Mouse (Mus musculus) heart, embryonic 11.5 days (tissue): ENCODE measurements around the gene Cdc42bpg. TPM values are rescaled to one million over a fixed set of nuclear protein-coding genes. Genes with fewer than 3 reads are reported as not detected.

ENCODE experiments used
- ATAC-seq: fragments of 200-750 bp; cut with Nextera tagmentation; replicated peaks from 2 replicates; pipeline ENCODE4 v1.8.0; 2017; ENCODE audit warnings: moderate library complexity; ENCODE audit not compliant: insufficient number of reproducible peaks, low FRiP score, low TSS enrichment
- H3K27ac ChIP-seq: fragments of 300-500 bp; sonication (generic); 2 replicates; pipeline ENCODE4 v1.5.1; 2014; ENCODE audit warnings: mild to moderate bottlenecking, low read depth, low read length
- H3K27me3 ChIP-seq: fragments of 300-500 bp; sonication (generic); 2 replicates; pipeline ENCODE4 v1.6.1; 2014; ENCODE audit warnings: mild to moderate bottlenecking, low read length, mixed read lengths; ENCODE audit not compliant: control insufficient read depth, insufficient read depth
- H3K36me3 ChIP-seq: fragments of 300-500 bp; sonication (generic); 2 replicates; pipeline ENCODE4 v1.6.1; 2014; ENCODE audit warnings: mild to moderate bottlenecking, low read length, moderate library complexity, mixed read lengths; ENCODE audit not compliant: control insufficient read depth, insufficient read depth
- H3K4me1 ChIP-seq: fragments of 300-500 bp; sonication (generic); 2 replicates; pipeline ENCODE4 v1.6.1; 2014; ENCODE audit warnings: low read length; ENCODE audit not compliant: control insufficient read depth, insufficient read depth
- H3K4me2 ChIP-seq: fragments of 300-500 bp; sonication (generic); 2 replicates; pipeline ENCODE4 v1.6.1; 2014; ENCODE audit warnings: mild to moderate bottlenecking, moderate library complexity
- H3K4me3 ChIP-seq: fragments of 300-500 bp; sonication (generic); 2 replicates; pipeline ENCODE4 v1.5.1; 2014; ENCODE audit warnings: low read depth, low read length
- H3K9ac ChIP-seq: fragments of 300-500 bp; sonication (generic); 2 replicates; pipeline ENCODE4 v1.6.1; 2014; ENCODE audit warnings: mild to moderate bottlenecking, low read depth, low read length, moderate library complexity
- H3K9me3 ChIP-seq: fragments of 300-500 bp; sonication (generic); replicated peaks from 2 replicates; pipeline ENCODE4 v1.6.1; 2016; ENCODE audit warnings: low read length; ENCODE audit not compliant: control insufficient read depth
- WGBS: fragments of 180-500 bp; shearing (Covaris S2); extraction: QIAGEN DNeasy Blood & Tissue Kit; methylation state at CpG from one replicate; pipeline ENCODE4 v1.1.7; 2014; ENCODE audit not compliant: insufficient replicate concordance; 5-methylcytosine and 5-hydroxymethylcytosine counted together
- polyA plus RNA-seq: library from polyadenylated mRNA; unstranded; fragments of >200 nt; fragmentation: Nextera tagmentation; extraction: Ambion mirVana; gene quantifications from 2 replicates; pipeline ENCODE4 v1.2.1, GENCODE M21; 2014

Gene Cdc42bpg
- polyA plus RNA-seq, 1 experiment from 2014 or later, result 0.74 TPM

DNA sequence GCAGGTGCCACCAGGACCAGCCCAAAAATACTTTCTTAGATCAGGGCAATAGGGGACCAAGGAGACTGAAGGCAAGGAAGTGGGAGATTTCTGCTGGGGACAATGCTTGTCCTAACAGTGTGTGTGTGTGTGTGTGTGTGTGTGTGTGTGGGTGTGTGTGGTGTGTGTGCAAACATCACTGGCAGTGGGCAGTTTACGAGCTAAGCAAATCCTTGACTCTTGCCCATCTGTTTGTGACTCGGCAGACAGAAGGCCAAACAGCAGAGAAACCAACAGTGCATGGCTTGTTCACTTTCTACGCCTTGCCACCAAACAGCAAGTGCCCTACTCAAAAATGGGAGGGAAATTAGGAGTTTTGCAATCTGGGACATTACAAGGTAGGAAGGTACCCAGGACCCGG is 32.7 kb upstream of the Cdc42bpg start:
- H3K27ac ChIP-seq, result no peak overlapping the region; the same call in 1 of the 2 replicates
- no peak overlapping the region for H3K9ac ChIP-seq
- no peaks in the 10 kb centered on the region for H3K27me3 ChIP-seq
- ATAC-seq, result no peak
- H3K4me1 ChIP-seq, result peaks cover 11% of the 10 kb centered on the region
- no peak overlapping the region for H3K4me3 ChIP-seq
- no peak overlapping the region for H3K4me2 ChIP-seq
- 86% methylated on average over 4 of the region's 4 CpGs for WGBS
- H3K9me3 ChIP-seq, result no peaks in the 10 kb centered on the region
- H3K36me3 ChIP-seq, result no peaks in the 10 kb centered on the region

DNA sequence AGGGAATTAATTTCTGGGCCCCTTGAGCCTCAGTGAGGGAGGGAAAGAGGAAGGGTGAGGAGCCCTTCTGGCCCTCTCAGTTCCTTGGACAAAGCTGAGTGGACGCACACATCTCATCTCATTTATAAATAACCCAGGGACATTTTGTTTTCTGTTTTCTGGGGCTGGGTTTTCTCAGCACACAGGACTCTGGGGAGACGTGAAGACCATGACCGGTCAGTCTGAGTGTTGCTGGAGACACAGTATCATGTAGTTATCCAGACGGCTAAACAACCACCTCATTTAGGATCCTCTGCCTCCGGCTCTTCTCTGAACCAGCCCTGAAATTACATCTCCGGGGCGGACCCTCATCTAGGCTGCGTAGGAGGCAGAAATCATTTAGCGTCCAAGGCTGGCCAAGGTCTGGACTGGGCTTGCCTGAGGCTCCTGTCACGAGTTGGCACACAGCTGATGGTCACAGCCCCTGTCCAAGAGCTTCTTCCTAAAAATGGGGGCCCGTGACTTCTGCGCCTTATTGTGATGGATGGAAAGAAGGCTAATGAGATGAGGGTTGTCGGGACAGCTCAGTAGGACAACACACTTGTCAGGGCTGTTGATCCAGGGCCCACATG is 32.2 kb upstream of the Cdc42bpg start:
- no peaks in the 10 kb centered on the region for H3K27me3 ChIP-seq
- H3K9ac ChIP-seq, result no peak overlapping the region
- H3K4me1 ChIP-seq, result peaks cover 16% of the 10 kb centered on the region
- H3K4me2 ChIP-seq, result no peak overlapping the region
- H3K4me3 ChIP-seq, result no peak overlapping the region
- no peak for ATAC-seq
- WGBS, result 85% methylated on average over 13 of the region's 13 CpGs
- no peak overlapping the region; the same call in 1 of the 2 replicates for H3K27ac ChIP-seq
- H3K9me3 ChIP-seq, result no peaks in the 10 kb centered on the region
- H3K36me3 ChIP-seq, result no peaks in the 10 kb centered on the region

DNA sequence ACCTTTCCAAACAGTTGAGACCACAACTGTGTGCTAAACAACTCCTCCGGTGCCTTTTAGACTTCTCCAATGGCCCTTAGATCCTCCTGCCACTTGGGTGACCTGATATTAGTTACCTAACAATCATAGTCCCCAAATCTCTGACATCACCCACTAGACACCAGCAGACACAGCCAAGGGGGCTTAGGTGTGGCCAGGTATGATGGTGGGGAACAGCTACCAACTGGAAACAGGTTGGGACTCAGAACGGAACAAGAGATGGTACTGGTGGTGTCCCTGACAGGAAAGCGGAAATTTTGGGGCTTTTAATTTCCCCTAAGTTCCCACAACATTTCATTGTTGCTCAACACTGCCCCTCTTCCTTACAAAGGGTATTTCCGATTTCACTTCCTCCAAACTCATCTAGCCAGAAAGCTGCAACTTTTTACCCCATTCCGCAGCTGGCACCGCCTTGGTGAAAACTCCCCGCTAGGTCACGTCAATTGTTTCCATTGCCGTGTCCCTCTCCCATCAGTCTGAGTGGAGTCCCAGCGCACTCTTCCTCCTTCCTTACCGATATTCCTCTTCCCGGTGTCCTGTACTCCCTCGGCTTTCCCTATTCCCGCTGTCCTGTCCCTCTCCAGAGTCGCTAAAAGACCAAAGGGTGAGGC is 30.4 kb upstream of the Cdc42bpg start:
- no peak for ATAC-seq
- H3K9ac ChIP-seq, result peak overlapping the region; percentile 76
- H3K4me2 ChIP-seq, result peak overlapping the region; percentile 92
- H3K9me3 ChIP-seq, result no peaks in the 10 kb centered on the region
- no peaks in the 10 kb centered on the region for H3K27me3 ChIP-seq
- H3K4me3 ChIP-seq, result peak overlapping the region; percentile 97
- H3K36me3 ChIP-seq, result no peaks in the 10 kb centered on the region
- peaks cover 34% of the 10 kb centered on the region for H3K4me1 ChIP-seq
- 9% methylated on average over 15 of the region's 15 CpGs for WGBS
- H3K27ac ChIP-seq, result peak overlapping the region; percentile 60

DNA sequence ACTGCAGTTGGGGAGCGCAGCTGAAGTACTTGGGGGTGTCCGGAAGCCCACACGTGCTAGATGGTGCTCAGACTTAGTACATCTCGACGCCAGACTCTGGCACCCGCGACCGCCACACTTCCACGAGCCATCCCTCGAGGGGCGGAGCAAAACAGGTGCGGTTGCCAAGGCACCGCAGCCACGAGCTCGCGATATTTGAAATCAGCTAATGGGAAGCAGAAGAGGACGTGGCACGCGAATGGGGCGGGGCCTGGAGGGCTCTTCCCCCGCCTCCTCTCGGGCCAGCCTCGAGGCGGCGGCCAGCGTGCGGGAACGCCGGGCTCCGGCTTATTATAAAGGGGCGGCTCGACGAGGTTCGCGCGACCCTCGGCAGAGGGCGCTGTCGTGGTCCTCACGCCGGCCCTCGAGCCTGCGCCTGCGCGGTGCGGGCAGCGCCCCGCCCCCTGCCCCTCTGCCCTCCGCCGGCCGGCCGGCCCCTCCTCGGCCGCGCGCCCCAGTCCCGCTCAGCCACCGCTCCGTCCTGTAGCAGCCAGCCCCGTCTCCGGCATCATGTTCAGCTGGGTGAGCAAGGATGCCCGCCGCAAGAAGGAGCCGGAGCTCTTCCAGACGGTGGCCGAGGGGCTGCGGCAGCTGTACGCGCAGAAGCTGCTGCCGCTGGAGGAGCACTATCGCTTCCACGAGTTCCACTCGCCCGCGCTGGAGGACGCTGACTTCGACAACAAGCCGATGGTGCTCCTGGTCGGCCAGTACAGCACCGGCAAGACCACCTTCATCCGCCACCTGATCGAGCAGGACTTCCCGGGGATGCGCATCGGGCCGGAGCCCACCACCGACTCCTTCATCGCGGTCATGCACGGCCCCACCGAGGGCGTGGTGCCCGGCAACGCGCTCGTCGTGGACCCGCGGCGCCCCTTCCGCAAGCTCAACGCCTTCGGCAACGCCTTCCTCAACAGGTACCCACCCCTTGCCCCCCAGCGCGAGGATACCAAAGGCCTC is 29.5 kb upstream of the Cdc42bpg start, which contains the start of gene Ehd1:
Ehd1 (plus strand) TSS at position 300 of the 996 bp plus-strand sequence.
- peak within 1 kb of the TSS; percentile 97 for H3K4me3 ChIP-seq
- H3K4me1 ChIP-seq, result peaks cover 43% of the 10 kb centered on the region
- peak; percentile 89 for ATAC-seq
- H3K4me2 ChIP-seq, result peak within 1 kb of the TSS; percentile 92
- no peaks in the 10 kb centered on the region for H3K27me3 ChIP-seq
- WGBS, result under 1% methylated on average over 105 of the region's 106 CpGs
- peak within 1 kb of the TSS; percentile 83 for H3K27ac ChIP-seq
- peak within 1 kb of the TSS; percentile 90 for H3K9ac ChIP-seq
- no peaks in the 10 kb centered on the region for H3K9me3 ChIP-seq
- H3K36me3 ChIP-seq, result peaks cover 5% of the 10 kb centered on the region

DNA sequence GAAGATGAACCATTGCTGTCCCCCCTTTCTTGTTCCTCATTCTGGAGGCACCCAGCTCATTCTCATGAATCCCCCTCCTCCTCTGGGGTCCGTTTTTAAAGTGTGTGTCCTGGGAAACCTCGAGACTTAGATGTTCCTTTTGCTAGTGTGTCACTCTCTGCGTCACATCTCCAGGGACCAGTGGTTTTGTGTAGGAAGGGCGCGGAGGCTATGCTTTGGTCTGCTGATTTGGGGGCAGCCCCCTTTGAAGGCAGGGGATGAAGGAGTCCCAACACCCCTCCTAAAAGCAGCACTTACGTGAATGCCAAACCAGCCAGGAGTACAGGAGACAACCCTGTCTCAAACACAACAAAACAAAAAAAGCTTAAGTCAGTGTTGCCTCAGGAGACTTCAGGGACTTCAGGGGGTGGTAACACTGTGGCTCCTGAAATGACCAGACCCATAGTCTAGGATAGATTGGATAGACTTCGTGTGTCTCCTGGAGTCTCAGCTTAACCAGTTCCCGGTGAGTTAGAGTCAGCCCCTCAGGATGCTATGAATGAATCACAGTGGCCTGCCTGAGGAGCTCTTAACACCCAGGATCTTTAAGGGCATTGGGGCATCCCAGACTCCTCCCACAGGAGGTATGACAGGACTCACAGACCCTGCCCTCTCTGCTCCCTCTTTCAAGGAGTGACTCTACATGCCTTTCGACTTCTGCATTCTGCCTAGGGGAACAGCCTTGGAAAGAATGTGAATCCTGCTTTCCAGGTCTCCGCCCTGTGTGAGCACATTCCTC is 28.4 kb upstream of the Cdc42bpg start:
- no peaks in the 10 kb centered on the region for H3K27me3 ChIP-seq
- peak; percentile 40 for ATAC-seq
- H3K36me3 ChIP-seq, result peaks cover 13% of the 10 kb centered on the region
- H3K9ac ChIP-seq, result peak overlapping the region; percentile 90
- H3K27ac ChIP-seq, result peak overlapping the region; percentile 83
- peaks cover 44% of the 10 kb centered on the region for H3K4me1 ChIP-seq
- 3% methylated on average over 10 of the region's 10 CpGs for WGBS
- H3K4me3 ChIP-seq, result peak overlapping the region; percentile 97
- no peaks in the 10 kb centered on the region for H3K9me3 ChIP-seq
- peak overlapping the region; percentile 92 for H3K4me2 ChIP-seq

DNA sequence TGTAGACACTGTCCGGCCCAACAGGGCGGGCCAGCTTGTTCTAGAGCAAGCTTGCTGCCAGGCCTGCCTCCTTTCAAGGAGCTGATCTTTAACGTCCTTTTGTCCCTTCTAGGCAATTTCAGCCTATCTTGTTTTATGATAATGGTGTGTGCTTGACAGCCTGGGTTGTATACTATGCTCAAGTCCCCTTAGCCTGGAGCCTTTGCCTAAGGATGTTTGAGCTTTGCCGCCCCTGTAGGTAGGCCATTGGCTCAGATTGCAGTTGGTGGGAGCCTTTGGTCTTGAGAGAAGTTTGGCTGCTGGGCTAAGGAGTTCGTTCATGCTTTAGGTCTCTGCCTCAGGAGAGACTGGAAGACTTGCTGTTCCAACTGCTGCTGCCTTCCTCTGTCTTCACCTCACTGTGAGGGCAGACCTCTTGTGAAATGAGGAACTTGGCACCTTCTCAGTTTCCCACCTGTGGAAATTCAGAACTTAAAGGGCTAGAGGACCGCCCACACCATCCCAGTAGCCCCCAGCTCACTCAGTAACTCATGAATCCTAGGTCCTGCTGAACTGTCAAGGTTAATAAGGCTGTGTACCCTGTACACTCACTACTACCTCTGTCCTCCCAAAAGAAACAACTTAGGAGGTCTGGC is 27.7 kb upstream of the Cdc42bpg start:
- H3K27me3 ChIP-seq, result no peaks in the 10 kb centered on the region
- peaks cover 16% of the 10 kb centered on the region for H3K36me3 ChIP-seq
- peak overlapping the region; percentile 90 for H3K9ac ChIP-seq
- 23% methylated on average over 6 of the region's 6 CpGs for WGBS
- peak overlapping the region; percentile 97 for H3K4me3 ChIP-seq
- ATAC-seq, result no peak
- H3K9me3 ChIP-seq, result no peaks in the 10 kb centered on the region
- peak overlapping the region; percentile 92 for H3K4me2 ChIP-seq
- H3K4me1 ChIP-seq, result peaks cover 50% of the 10 kb centered on the region
- peak overlapping the region; percentile 83 for H3K27ac ChIP-seq

DNA sequence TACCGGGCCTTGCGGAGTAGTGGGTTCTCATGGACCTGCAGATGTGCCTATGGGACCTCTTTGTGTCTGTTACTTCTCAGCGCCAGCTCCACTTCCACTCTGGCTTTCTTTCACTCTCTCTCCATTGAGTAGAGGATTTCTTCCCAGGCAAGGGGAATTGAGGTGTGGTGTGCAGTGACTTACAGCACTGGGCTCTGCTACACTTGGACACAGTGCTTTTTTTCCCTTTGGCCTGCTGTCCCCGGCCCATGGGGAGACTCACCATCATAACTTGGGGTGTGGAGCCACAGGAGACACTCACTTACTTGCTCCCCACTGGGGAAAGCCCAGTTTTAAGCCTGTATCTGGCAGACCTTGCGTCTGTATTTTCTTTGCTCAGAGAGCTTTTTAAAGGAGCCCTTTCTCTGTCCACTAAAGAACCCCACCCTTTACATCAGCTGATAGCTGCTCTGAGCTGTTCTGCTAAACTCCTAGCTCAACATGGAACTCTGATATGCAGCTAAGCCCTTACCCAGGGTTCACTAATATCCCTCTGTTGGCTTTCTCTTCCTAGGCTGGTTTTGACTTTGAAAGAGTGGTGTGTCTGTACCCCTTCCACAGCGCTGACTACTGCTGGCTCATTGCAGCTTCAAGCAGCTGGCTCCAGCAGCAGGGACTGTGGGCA is 26.6 kb upstream of the Cdc42bpg start:
- 76% methylated on average over 6 of the region's 6 CpGs for WGBS
- no peak for ATAC-seq
- Histone ChIP-seq H3K9me3 (no peaks in the 10 kb centered on the region), H3K9ac (peak overlapping the region; percentile 90), H3K4me1 (peaks cover 61% of the 10 kb centered on the region), H3K27me3 (no peaks in the 10 kb centered on the region), H3K4me3 (peak overlapping the region; percentile 97), H3K27ac (peak overlapping the region; percentile 83), H3K36me3 (peaks cover 16% of the 10 kb centered on the region), H3K4me2 (peak overlapping the region; percentile 92)
